Mouse (Mus musculus) layer of hippocampus, adult 18-20 months (tissue): ENCODE measurements around the gene Plod3. TPM values are rescaled to one million over a fixed set of nuclear protein-coding genes. Genes with fewer than 3 reads are reported as not detected.
"Not testable (repeated sequence)": the region's sequence is repeated elsewhere in the genome, so short reads cannot be mapped to it uniquely, and the experiment has no call there.

Source experiments
- DNase-seq, 2 experiments: peaks; one replicate each; pipeline ENCODE4 v3.0.0; 2022; ENCODE audit warnings: low spot score in 2 of 2
- long read RNA-seq: library from polyadenylated mRNA; stranded (forward); transcript quantifications from one replicate; pipeline ENCODE4 v2.0.0, GENCODE M21; 2021
- total RNA-seq, 2 experiments: library from RNA; stranded (reverse); gene quantifications; 2 replicates each; pipeline ENCODE4 v1.2.3; 2021

The Plod3 gene
- total RNA-seq = 10 to 100 TPM; 38.5 to 43.1 TPM
- long read RNA-seq, transcript Plod3-201 (19 exons, 3,280 nt) = major isoform, 34 of 50 reads
- long read RNA-seq, partial matches to known transcripts = 6 of 50 reads
- long read RNA-seq, other reads (novel, unspliced or antisense) = 9 of 50 reads

- DNase-seq = peak; percentile 95 to 98
Observed at GRCm38 (mm10) chr5:136986695-136987137, at the start of gene Plod3. Gene Plod3, plus strand, starts transcription at chr5:136987019.

- no peak for DNase-seq
Observed at GRCm38 (mm10) chr5:136937621-136938020, 49.2 kb upstream of the Plod3 start.

- DNase-seq = no peak
Observed at GRCm38 (mm10) chr5:136939284-136939683, 47.5 kb upstream of the Plod3 start.

- DNase-seq = not testable (repeated sequence)
Observed at GRCm38 (mm10) chr5:136940029-136940428, 46.8 kb upstream of the Plod3 start.

GRCm38 (mm10) chr5:136940845-136941560 lies 45.8 kb upstream of the Plod3 start:
- no peak for DNase-seq

GRCm38 (mm10) chr5:136942781-136943180 lies 44.0 kb upstream of the Plod3 start:
- DNase-seq = no peak

- DNase-seq = no peak
Observed at GRCm38 (mm10) chr5:136943382-136943781, 43.4 kb upstream of the Plod3 start.

GRCm38 (mm10) chr5:136945084-136945483 lies 41.7 kb upstream of the Plod3 start:
- DNase-seq = no peak

- no peak for DNase-seq
Observed at GRCm38 (mm10) chr5:136947874-136948273, 38.9 kb upstream of the Plod3 start.

- DNase-seq = not testable (repeated sequence)
Observed at GRCm38 (mm10) chr5:136949551-136950336, 37.1 kb upstream of the Plod3 start.

- no peak for DNase-seq
Observed at GRCm38 (mm10) chr5:136950521-136950920, 36.3 kb upstream of the Plod3 start.

- DNase-seq = no peak
Observed at GRCm38 (mm10) chr5:136952153-136952552, 34.7 kb upstream of the Plod3 start.

- DNase-seq = peak; percentile 94 to 97
Observed at GRCm38 (mm10) chr5:136953015-136953414, 33.8 kb upstream of the Plod3 start, which contains the start of gene Fis1. Gene Fis1, plus strand, starts transcription at chr5:136953275.

GRCm38 (mm10) chr5:136953440-136953951 lies 33.3 kb upstream of the Plod3 start:
- DNase-seq = peak; percentile 38 to 71

- no peak for DNase-seq
Observed at GRCm38 (mm10) chr5:136955622-136956021, 31.2 kb upstream of the Plod3 start.

GRCm38 (mm10) chr5:136957250-136957649 lies 29.6 kb upstream of the Plod3 start:
- DNase-seq = no peak

- DNase-seq = no peak
Observed at GRCm38 (mm10) chr5:136958991-136959605, 27.7 kb upstream of the Plod3 start.

GRCm38 (mm10) chr5:136960053-136960452 lies 26.8 kb upstream of the Plod3 start:
- DNase-seq = no peak

- peak in 1 of 2 experiments; percentile 23 for DNase-seq
Observed at GRCm38 (mm10) chr5:136961334-136961982, 25.4 kb upstream of the Plod3 start.

- DNase-seq = peak; percentile 89 to 96
Observed at GRCm38 (mm10) chr5:136961983-136962461, 24.8 kb upstream of the Plod3 start.

GRCm38 (mm10) chr5:136962501-136962900 lies 24.3 kb upstream of the Plod3 start:
- peak; percentile 67 to 81 for DNase-seq
